Mouse (Mus musculus) CH12F3 (cell line): ENCODE data around the gene Clic1.

Experiments used
- in situ Hi-C: fragments of 300-500 bp; cut with MboI; formaldehyde crosslinking; loops from 2 replicates; pipeline ENCODE4 v1.14.3; 2020; ENCODE audit warnings: low sequenced_read_pairs

Clic1 gene

DNA sequence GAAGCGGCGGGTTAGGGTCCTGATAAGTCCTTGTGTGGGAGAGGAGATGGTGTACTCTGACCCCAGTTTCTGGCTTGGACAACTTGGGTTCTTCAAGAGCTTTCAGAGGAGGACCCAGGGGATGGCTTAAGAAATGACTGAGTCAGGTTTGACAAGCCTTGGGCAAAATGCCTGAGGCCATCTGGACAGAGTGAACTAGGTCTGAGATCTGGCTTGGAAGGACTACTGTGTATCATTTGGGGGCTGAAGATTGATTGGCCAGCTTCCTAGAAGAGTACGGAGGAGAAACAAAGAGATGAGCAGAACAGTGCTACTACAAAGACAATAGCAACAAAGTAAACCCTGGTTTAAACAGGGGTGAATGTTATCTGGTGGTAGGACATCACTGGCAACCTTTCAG lies 13.7 kb downstream of the Clic1 start:
- in situ Hi-C loops: no loop called here

DNA sequence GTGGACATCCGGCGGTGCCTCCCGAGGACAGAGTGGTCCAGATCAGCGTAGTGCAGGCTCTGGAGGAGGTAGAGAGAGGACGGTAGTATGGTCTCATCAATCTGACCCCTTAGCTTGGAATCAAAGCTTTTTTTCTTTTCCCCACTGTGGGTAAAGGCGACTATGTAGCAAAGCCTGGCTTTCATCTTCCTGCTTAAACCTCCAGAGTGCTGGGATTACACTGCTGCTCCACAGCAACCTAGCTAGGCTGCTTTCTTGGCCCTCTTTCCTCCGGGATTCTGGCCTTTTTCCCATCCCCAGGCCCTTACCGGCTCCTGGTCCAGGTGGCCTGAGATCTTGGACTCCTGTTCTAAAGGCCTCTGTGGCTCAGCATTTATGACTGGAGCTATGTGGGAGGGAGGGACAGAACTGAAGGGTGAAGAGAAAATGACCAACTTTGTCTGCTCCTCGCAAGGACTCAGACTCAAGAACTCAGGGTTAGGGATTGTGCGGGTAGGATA lies 14.7 kb downstream of the Clic1 start:
- in situ Hi-C loops: no loop called here

DNA sequence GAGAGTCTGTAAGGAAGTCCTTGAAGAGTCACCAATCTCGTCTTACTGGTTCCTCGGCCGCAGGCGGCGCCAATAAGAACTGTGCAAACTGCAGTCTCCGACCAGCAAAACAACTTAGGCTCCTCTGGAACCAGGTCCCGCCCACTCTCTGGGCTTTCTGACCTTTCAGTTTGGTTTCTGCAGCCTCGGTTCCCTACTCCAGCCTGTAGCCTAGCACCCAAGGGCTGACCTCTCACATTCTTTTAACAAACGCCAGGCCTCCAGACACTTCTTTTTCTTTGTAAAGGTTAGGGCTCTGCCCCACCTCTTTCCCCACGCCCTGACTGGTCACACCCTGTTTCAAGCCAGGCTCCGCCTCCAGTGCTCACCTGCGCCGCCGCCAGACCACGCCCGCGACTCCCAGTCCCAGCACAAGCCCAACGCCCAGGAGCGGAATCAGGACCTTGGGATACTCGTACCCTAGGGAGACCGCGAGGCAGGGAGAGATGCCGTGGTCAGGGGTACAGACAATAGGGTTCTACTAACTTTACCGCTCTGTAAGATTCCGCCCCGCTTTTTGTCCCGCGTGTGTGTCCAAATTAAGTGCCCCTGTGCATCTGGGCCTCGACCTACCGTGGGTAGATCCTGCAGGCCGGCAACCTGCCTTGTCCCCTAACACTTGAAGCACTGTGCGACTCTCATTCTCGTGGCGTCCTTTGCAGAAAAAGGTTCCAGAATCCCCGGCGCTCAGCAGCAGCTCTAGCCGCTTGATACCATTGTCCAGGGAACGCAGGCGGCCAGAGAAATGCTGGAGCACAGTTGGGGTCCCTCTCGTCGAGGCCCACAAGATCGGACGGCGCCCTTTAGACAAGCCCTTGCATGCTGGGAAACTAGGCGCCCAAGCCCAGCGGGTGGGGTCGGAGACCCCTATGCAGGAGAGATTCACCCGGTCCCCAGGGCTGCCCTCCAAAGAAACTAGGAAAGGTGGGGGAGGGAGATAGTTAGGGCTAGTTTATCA lies 15.5 kb downstream of the Clic1 start, which contains the start of gene Ly6g6c:
Gene Ly6g6c, plus strand, starts transcription at position 438 of the 997 bp plus-strand sequence.
- in situ Hi-C loops: no loop called here

DNA sequence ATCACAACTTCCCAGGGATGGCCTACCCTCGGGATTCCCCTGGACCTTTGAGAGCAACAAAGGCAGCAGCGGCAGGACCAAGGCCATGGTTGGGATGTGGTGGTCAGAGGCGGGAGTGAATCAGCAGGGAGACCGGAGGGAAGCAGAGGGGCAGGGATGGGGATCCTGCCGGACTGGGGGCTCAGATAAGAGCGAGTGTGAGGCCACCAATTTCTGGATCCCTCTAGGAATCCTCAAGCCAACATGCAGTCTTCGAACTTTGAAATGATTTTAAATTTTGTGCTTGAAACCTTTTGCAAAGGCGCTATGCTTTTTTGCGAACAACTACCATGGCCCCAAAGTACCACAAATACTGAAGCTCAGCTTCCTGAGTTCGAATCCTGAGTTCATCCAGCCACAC lies 16.3 kb downstream of the Clic1 start, which contains the start of gene Mpig6b:
Gene Mpig6b, minus strand, starts transcription at position 101 of the 400 bp plus-strand sequence.
- in situ Hi-C loops: no loop called here

DNA sequence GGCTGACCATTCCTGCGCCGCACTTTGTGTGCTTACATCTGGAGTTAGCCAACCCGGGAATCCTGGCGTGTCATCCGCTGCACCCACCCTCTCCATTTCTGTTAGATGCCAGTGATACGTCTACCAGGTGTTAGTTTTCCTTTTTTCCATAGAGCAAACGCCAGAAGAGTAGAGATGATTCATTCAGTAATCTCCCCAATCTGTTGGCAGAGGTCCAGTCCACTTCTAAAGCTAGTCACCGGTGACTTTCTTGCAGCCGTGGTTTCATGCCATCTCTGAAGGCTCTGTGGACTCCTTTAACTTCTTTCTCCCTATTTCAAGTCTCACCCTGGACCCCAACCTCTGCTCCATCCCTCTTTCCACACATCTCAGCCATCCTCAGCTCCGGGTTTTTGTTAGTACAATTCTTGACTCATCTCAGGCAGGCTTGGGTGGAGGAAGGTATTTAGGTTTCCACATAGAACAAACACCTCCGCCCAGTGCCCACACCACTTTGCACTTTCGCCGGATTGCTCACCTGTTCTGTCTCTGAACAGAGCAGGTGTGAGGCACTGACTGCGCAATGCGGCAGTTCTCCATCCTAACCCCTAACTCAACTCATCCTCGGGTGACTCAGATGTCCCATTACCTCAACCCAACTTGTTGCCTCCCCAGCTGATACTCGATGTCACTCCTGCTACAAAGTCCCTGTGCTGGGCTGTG lies 18.6 kb downstream of the Clic1 start:
- in situ Hi-C loops: no loop called here

DNA sequence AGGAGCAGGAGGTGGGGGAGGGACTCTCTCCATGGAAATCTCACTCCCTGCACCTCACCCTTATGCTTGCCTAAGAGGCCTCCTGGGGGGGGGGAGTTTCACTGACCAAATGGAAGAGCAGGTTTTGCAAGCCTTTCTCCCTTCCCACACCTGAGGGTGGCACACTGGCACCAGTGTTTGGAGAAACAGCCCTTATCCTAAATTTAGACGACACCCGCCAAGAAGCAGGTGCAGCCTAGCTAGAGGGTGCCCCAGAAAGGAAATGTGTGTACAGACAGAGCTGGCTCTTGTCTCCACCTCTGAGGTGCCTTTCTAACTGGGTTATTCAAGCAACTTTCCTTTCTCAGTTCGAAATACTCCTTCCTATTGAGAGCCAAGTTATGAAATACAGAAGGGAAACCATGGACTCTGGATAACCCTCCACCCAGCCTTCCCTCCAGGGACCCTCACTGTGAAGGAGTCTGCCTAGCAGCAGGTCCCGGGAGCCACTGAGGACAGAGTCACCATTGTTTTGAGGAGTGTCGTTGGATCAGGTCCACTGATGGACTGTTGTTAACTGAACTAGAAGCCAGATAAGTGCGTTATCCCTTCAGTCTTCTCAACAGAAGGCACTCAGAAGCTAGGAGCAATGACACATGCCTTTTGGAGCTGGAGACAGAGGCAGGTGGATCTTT lies 20.9 kb downstream of the Clic1 start:
- in situ Hi-C loops: no loop called here

DNA sequence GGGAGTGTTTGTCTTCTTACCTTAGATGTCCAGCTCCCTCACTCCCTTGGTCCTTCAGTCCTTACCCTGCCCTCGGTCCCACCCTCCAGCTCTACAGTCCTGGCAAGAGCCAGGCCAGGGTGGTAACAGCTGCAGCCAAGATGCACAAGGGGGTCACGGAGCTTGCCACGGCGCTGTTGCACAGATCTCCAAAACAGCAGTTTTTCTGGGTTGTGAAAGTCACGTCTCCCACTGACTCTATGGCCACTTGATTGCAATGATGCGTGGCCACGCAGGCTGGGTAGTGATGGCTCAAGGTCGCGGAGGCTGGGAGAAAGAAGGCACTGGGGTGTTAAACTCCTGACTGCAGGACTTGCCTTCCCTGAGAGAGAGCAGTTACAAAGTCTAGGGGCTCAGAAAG lies 21.7 kb downstream of the Clic1 start:
- in situ Hi-C loops: no loop called here

DNA sequence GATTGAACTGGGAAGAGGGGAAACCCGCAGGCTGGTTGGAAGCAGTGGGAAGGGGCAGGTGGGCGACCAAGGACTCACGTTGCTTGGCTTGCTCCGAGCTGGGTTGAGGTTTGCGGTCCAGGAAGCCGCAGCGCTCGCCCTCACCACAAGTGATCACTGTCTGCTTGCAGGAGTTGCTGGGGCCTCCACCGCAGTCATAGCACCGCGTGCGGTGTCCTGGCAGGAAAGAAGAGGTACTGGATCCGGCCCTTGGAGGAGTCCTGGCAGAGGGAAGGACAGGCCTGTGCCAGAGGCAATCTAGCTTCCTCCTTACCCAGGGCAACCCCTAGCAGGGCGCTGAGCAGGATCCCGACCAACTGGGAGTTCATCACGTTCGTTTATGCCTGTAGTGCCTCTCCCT lies 24.3 kb downstream of the Clic1 start:
- in situ Hi-C loops: no loop called here

DNA sequence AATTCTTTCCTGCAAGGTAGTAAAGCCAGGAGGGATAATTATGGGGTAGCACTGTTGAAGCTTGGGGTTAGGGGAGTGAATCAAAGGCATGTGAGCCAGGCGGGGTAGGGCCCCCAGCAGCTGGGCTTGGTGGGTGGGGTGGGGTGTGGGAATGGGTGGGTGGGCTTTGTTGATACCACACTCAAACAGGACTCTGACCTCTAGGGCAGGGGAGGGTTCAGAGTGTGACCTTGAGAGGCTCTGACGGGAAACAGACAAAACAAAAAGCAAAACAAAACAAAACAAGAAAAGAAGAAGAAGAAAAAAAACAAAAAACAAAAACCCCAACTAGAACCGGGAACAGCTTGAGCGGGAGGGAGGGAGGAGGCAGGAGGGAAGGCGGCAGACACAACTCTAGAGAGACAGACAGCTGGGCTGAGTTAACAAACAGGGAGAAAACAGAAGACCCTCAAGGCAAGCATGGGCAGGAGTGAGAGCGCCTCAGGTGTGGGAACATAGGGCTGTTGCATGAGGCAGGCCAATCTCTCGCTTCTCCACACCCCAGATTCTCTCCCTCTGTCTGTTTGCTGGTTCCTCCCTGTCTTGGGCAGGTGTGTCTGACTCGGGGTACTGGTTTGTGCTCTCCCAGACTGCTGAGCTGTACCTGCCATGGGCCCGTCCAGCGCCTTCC lies 26.9 kb downstream of the Clic1 start, which contains the start of gene Ly6g6e:
Gene Ly6g6e, plus strand, starts transcription at position 396 of the 670 bp plus-strand sequence.
- in situ Hi-C loops: no loop called here

DNA sequence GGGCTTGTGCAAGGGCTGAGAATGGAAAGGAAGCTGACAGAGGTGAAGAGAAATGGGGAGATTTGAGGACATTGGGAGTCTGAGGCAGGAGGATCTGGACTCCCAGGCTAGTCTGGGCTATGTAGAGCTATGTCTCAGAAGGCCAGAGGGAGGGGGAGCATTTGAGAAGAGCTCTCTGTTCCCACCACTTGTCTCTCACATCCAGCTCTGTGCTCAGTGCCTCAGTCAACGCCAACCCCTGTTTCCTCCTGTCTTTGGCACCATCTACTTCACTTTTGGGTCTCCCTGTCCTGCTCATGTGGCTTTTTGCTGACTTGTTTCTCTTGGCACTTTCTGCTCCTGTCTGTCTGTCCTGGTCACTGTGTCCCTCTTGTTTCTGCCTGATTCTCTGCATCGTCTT lies 27.5 kb downstream of the Clic1 start:
- in situ Hi-C loops: no loop called here

DNA sequence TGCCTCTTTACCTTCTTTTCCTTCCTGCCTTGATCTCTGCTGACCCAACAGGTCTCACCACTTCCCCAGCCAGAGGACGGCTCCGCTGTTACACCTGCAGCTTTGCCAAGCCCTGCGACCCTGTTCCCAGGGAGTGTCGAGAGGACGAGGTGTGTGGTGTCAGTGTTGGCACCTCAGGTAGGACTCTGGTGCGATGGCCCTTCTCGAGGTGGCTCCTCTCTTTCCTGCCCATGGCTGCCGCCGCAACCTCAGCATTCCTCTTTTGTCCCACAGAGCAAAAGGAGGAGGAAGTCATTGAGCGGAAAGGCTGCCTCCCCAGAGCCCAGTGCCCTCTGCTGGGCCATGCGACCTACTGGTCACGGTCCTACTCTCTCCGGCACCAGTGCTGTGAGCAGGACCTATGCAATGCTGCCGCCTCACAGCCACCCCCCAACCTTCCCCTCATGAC lies 28.0 kb downstream of the Clic1 start, which contains the start of gene Ly6g6d:
Gene Ly6g6d, minus strand, starts transcription at position 280 of the 448 bp plus-strand sequence.
- in situ Hi-C loops: no loop called here

DNA sequence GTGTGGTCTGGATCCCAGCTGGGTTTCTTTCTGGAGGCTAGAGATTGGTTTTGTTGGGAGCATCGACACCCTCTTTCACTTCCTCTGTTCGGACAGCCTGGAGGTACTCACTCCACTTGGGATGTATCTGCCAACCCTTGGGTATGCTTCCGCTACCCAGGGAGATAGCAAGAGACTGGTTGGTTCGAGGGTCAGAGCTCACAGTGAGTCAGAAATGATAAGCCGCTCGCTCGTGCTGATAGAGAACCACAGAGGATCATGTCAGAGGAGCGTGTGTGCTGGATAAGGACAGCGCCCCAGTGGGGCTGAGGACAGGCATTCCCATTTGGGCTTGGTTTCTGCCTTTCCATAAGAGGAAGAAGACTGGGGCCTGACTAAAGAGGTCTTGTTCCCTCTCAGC lies 30.0 kb downstream of the Clic1 start:
- in situ Hi-C loops: no loop called here

DNA sequence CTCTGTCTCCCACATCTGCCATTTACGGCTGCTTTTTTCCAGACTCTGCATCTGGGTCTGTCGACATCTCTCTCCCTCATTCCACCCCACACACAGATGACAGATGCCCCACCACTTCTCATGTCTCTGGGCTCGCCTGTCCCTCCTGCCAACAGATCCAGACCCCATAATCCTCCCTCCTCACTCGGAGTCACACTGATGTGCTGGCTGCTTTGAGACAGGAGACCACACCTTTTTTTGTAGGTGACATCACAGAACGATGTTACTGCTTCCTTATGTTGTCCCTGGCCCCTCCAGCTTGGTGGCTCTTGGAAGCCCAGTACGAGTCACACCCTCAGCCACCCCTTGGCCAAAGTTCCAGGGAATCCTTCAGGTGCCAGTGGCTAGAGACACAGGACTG lies 30.5 kb downstream of the Clic1 start:
- in situ Hi-C loops: no loop called here

DNA sequence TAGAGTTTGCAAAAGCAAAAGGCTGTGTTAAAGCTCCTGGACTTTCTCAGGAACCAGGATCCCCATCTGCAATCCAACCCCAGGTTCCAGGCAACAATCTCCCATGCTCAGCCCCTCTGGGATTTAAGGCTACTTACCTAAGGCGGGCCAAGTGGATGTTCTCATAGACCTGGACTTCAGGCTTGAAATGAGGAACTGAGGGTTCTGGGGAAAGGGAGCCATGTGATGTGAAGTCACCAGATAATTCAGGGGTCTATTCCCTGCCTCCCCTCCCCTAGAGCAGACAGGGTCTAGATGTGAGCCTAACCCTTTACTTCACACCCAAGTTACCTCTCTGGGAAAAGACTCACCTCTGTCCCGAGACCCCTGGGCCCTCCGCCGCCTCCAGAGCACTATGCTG lies 30.9 kb downstream of the Clic1 start:
- in situ Hi-C loops: no loop called here

DNA sequence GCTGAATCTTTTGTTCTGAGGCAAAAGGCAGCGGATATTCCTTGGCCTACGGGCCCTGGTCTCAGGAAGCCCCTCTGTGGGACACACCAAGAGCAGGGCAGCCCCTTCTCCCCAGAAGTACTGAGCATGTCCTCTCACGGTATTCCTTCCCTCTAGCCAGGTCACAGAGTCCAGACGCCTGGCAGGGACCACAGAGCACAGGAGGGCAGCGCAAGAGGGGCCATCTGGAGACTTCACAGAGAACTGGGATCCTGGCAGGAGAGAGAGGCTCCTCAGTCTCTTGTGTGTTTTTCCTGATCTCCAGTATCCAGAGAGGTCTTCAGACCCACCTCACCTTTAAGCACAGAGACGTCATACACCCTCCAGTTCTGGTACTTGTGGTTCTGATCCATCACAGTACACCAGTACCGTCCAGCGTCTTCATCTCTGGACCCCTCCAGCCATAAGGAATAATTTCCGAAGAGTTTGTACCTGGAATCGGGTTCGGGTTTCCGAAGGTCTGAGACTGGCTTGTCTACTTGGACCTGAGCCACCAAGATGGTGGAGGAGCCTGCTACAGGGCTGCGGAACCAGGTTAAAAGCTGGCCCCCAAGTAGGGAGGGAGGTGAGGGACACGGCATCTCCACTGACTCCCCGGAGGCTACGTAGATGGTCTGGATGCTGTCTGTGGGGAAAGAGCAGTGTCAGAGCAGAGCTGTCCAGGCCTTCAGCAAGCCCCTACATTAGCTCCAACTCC lies 33.2 kb downstream of the Clic1 start:
- in situ Hi-C loops: no loop called here

DNA sequence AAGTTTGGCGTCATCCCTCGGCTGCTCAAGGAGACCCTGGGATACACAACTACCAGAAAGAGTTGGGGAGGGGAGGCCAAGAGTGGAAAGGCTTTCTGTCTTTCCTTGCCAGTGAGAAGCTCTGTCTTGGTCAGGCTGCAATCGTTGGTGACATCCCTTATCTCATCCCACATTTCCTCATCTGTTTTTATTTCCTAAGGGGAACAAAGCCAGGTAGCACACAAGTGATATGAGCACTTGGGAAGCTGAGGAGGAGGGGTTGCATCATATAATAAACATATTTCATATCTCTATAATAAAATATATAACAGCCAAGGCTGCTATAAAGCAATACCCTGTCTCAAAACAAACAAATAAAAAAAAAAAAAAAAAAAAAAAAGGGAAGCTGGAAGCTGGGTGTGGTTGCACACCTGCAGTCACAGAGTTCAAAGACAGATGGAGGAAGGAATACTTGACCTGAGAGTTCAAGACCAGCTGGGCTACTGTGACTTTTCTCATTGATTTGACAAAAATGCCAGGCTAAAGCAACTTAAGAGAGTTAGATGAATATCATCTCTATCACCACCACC lies 34.2 kb downstream of the Clic1 start:
- in situ Hi-C loops: no loop called here

DNA sequence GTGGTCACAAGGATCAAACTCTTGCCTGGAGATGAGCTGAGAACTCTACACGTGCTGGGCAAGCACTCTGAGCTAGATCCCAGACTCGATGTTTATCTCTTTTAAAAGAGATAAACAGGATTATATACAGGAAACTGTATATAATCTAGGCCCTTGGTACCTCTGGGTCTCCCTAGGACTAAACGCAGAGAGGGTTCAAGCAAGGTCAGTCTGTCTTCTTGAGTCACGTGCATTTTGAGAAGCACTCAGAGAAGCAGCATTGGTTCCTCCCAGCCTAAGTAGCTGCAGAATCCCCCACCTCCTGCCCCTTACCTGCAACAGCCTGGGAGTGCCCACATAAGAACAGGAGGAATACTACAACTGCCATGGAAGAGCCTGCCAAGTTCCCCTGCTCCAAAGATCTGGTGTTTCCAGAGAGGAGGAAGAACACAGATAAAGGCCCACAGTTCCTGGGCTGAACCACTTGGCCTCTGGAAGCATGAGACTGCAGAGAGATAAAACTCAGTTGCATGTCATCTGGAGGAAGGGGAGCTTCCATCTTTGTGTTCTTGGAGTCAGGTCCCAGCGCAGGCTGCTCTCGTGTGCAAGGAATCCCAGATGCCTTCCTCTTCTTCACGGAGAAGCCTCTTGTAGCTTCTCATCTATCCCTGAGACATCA lies 35.6 kb downstream of the Clic1 start, which contains the start of gene Ly6g6f:
Gene Ly6g6f, minus strand, starts transcription at position 403 of the 658 bp plus-strand sequence.
- in situ Hi-C loops: no loop called here

DNA sequence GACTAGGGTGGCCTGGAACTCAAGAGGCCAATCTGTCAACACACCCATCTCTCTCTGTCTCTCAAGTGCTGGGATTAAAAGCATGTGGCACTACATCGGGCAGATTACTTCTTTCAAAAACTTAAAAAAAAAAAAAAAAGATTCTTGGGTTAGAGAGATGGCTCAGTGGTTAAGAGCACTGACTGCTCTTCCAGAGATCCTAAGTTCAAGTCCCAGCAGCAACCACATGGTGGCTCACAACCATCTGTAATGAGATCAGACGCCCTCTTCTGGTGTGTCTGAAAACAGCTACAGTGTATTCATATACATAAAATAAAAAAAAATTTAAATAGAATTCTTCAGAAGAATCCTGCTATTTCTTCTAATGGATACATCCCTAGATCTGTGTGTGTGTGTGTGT lies 38.4 kb downstream of the Clic1 start:
- in situ Hi-C loops: no loop called here
